Mouse (Mus musculus): ENCODE results near the gene Dppa1. TPM values are rescaled to one million over a fixed set of nuclear protein-coding genes. Genes with fewer than 3 reads are reported as not detected.

The Dppa1 gene
- not detected for total RNA-seq (2023)

GRCm38 (mm10) chr11:46629211-46629795, at the start of gene Dppa1:
Gene Dppa1 (minus strand): TSS chr11:46629261.

GRCm38 (mm10) chr11:46571327-46571726, 57.7 kb downstream of the Dppa1 start, which contains the start of gene BC053393:
Gene BC053393 (plus strand): TSS chr11:46571536.

Other genes with a start within 250 kb of the Dppa1 start
- 1 to 10 TPM; 1.1 to 2.4 TPM for gene Itk, start 239.7 kb downstream of the Dppa1 start, total RNA-seq (2023)
- gene Fam71b, start 232.7 kb downstream of the Dppa1 start, total RNA-seq (2023), result not detected
- 100 to 1,000 TPM in 1 of 2 experiments, 10 to 100 TPM in 1; 95.9 to 100 TPM for gene Med7, start 192.3 kb downstream of the Dppa1 start, total RNA-seq (2023)
- gene Havcr2, start 174.3 kb downstream of the Dppa1 start, total RNA-seq (2023), result under 1 TPM in 1 of 2 experiments, not detected in 1; 0.70 TPM
- gene Gm12169, start 105.0 kb downstream of the Dppa1 start, total RNA-seq (2023), result not detected
- not detected for gene BC053393, start 57.7 kb downstream of the Dppa1 start, total RNA-seq (2023)
- 1 to 10 TPM; 3.1 to 4.3 TPM for gene Timd2, start 77.8 kb upstream of the Dppa1 start, total RNA-seq (2023)
- gene Havcr1, start 105.8 kb upstream of the Dppa1 start, total RNA-seq (2023), result 10 to 100 TPM; 11.7 to 16.0 TPM
- gene Timd4, start 181.5 kb upstream of the Dppa1 start, total RNA-seq (2023), result under 1 TPM in 1 of 2 experiments, not detected in 1; 0.32 TPM